Mouse (Mus musculus): Measurements from ENCODE around the gene Pgpep1l. TPM values are rescaled to one million over a fixed set of nuclear protein-coding genes. Genes with fewer than 3 reads are reported as not detected.

Gene Pgpep1l
- polyA plus RNA-seq, 1 experiment from 2014 or later: not detected

GRCm38 (mm10) chr7:68189211-68189610 lies 74.8 kb downstream of the Pgpep1l start:
- Histone ChIP-seq H3K4me3 (ENCODE audit: low read depth, low read length) (no peak overlapping the region), H3K27ac (replicated peaks; ENCODE audit: low read depth, low read length) (no peak overlapping the region), H3K4me2 (ENCODE audit: low read depth, severe bottlenecking) (no peak overlapping the region), H3K4me1 (ENCODE audit: control insufficient read depth, insufficient read depth, low read length) (no peaks in the 10 kb centered on the region), H3K9me3 (ENCODE audit: control insufficient read depth, low read length) (no peaks in the 10 kb centered on the region), H3K27me3 (ENCODE audit: control insufficient read depth, insufficient read depth, low read length) (no peaks in the 10 kb centered on the region), H3K9ac (ENCODE audit: low read length) (no peak overlapping the region), H3K36me3 (ENCODE audit: control insufficient read depth, insufficient read depth, low read length) (peaks cover 30% of the 10 kb centered on the region)
- ATAC-seq (ENCODE audit: insufficient number of reproducible peaks, low FRiP score, low TSS enrichment, low read depth) (no peak), DNase-seq (ENCODE audit: low spot score) (no peak)
- WGBS: 91% methylated on average over 6 of the region's 6 CpGs

Other genes starting within 250 kb of the Pgpep1l start
- gene Fam169b, start 9.6 kb upstream of the Pgpep1l start, polyA plus RNA-seq (2014; fragmentation: Nextera tagmentation; extraction: Ambion mirVana): 1.5 and 2.0 TPM in 2 replicates